Mouse (Mus musculus) brain, embryonic 18.5 days (tissue): ENCODE data around the gene Pde1a.
A peak's percentile ranks its signal among the peaks of the same experiment; 100 is the strongest.

Experiments used
- DNase-seq: peaks from one replicate; pipeline ENCODE4 v3.0.0-alpha.2; 2012; ENCODE audit warnings: low read depth, low spot score

Pde1a gene

DNA sequence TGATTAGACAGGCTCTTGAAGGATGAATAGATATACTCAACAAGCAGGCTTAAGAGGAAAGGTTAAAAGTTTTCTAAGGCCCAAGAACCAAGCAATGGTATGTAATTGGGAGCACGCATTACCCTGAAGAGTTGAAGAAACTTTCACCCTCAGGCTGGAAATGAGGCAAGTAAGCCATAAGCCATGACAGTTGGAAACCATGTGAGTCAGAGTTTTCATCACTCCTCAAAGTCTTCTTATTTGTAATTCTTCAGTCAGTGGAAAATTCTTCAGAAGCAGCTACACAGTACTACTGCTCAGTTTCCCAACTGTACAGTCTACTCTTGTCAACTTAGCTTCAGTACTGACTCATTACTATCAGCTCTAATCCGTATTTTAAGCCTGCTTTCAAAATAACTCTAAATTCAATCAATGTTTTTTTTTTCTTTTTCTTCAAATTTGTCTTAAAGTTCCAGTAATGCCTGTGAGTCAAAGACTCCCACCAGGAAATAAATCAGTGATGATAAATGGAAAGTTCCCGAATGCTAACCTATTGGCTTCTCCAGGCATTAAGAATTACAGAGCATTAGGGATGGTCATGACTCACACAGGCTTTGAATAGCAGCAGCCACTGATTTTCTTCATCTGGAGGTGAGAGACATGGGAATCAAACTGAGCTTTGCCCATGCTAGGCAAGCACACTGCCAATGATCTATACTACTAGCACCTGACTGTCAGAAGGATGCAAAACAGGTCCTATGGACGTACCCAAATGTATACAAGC is 82.3 kb downstream of the Pde1a start:
- no peak for DNase-seq

GRCm38 (mm10) chr2:80038642-80039445 is 90.4 kb downstream of the Pde1a start:
- no peak for DNase-seq

DNA sequence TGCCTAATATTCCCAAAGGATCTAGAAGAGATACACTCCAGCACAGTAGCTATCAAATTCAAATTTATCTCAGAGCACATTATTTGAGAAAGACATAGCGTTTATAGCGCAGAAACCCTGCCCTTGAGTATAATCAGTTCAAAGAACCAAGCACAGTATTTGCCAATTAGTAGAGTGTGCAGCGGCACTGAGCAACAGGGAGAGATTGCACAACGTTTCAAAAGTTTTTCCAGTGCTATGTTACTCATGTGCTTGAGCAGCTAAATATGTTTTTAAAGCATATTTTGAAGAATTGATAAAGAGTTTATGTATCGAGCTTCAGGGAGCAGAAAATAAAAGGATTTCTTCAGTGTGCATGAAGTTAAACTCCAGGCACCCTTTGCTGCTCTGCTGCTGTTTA is 91.3 kb downstream of the Pde1a start:
- no peak for DNase-seq

GRCm38 (mm10) chr2:80029051-80029450 is 100.2 kb downstream of the Pde1a start:
- DNase-seq, result no peak

DNA sequence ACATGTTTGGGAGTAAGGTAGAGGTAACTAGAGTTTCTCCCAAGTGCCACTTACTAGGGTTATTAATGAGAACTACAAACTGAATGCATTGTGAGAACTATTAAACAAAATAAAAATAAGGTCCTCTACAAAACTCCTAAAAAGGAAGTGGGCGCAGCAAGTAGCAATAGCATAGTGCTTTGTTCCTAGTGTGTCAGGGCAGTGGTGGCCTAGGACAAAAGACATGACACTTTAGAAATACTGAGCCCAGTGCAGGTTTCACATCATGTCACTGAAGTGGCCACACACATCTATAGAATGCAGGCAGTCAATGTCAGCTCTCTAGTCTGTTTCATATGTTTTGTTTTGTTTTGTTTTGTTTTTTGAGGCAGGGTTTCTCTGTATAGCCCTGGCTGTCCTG is 103.2 kb downstream of the Pde1a start:
- no peak for DNase-seq

GRCm38 (mm10) chr2:80025597-80025996 is 103.7 kb downstream of the Pde1a start:
- DNase-seq, result no peak

DNA sequence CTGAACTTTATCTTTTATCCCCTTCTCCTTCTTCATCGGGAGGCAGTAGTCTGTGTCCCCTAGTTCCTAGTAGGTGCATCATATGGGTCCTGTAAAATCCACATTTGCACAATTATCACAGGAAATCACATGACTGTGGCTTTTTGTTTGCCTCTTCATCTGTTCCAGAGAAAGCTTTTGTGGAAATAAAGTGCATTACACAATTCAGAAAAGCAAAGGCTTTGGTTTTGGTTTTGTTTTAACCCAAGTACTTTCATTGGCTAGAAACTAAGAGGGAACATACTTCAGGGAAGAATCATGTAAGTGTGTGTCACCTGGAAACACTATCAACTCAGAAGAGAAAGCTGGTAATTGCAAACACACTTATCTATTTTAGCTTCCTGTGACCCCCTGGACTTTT is 104.2 kb downstream of the Pde1a start:
- DNase-seq, result no peak

GRCm38 (mm10) chr2:80014161-80014560 is 115.1 kb downstream of the Pde1a start:
- no peak for DNase-seq

DNA sequence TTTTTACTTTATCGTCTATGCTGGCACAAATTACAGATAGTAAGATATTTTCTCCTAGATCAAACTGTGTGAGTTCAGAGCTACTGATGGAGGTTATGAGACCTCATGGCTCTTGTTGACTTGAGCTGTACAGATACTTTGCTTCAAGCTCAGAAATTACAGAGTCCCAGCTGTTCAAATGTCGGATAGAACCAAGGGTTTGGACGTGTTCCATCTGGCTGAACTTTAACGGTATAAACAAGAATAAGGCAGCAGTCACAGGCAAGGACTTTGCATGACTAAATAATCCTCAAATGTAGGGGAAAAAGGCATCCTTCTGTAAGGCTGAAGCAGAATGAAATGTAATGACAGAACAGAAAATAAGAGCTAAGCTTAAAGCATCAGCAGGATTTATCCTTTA is 116.2 kb downstream of the Pde1a start:
- DNase-seq, result peak; percentile 28

DNA sequence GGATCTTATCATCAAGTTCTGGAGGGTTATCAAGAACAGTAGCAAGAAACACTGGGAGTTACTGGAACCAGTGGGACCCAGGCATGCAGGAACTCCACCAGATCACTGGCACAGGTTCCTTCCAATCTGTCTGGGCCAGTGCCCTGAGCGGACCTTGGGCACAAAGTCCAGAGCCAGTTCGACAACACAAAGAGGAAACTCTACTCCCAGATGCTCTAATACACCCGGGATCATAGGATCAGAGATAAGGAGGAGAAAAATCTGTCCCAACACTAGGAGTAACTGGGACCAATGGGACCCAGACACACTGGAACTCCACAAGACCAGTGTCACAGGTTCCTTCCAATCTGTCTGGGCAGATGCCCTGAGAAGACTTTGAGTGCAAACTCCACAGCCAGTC is 130.1 kb downstream of the Pde1a start:
- no peak for DNase-seq

DNA sequence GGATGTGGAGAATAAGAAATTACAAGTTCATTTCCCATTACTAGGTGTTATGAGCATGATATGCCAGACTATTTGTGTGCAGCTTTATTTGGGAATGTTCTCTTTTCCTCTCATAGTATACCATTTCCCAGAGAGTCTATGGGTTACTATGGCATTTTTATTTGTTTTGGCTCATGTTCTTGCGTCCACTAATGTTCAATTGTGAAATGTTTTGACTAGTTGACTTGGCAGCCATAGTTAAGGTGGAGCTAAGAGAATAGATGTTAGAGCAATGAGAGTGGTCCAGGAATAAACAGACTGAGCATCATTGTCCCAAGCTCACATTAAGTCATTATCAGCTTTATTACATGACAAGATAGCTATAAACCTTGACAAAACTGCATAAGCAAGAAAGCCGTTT is 130.8 kb downstream of the Pde1a start:
- no peak for DNase-seq

DNA sequence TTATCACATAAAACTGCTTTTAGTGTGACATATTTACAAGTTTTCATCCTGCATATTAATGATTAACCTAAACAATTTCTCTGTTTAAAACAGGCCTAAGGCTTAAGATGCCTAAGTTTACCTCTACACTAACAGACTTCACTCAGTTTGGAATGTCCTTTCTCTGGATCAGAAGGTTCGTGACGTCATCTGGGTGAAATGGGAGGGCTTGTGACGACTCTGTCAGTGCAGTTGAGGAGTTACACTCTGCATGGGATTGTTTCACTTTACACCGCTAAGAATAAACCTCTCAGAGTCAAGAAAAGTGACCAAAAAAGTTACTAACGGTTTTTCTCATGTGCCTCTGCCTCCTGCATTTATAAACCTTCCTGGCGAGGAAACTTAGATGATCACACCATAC is 137.6 kb downstream of the Pde1a start:
- no peak for DNase-seq

- DNase-seq, result no peak
Observed at GRCm38 (mm10) chr2:79983778-79984177, 145.5 kb downstream of the Pde1a start.

DNA sequence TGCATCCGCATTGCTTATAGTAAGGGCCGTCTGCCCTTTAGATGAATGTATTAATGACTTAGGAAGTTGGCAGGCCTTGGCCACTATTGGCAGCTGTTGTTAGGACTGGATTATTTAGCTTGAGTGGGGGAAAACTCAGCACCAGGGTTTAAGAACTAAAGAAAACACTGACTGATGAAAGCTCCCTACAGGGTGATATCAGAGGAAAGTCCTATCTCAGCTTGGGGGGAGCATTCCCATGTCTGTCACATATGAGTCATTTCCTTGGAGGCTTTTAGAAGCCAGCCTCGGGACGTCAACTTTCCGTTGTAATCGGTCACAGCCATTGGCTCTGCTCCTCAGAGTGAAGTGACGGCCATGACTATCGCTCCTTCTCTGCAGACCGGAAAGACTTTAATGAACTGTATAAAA is 146.0 kb downstream of the Pde1a start:
- DNase-seq, result no peak

- no peak for DNase-seq
Observed at GRCm38 (mm10) chr2:79981781-79982180, 147.5 kb downstream of the Pde1a start.

DNA sequence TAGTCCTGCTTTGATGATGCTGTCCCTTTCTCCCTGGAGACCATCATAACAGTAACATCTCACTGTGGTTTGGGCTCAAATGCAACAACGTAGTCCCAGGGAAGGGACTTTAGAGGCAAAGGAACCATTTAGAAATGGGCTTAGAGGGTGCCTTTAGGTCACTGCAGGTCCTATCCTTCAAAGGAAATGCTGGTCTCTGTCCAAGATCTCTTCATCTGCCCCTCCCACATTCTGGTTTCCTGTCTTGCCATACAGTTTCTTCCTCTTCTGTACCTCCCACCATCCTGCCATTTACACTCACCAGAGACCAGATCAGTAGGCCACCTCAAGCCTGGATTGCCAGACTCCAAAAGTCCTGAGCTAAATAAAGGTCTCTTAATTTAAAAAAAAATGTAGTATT is 150.3 kb downstream of the Pde1a start:
- DNase-seq, result no peak

DNA sequence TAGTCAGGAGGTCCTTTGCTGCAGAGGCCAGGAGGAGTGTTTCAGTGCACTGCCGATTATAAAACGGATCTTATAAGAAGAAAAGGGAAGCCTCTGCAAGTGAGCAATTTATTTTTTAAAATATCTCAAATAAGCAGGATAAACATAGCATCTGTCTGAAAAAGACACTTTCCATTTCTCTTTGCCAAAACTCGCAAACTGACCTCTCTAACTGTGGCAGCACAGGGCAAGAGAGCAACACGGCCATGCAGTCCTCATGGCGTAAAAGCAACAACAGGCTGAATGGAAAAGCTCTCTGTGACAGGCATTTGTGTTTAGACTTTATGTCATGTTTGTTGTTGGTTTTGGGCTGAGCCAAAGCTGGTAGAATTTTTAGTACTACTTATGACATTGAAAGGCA is 152.0 kb downstream of the Pde1a start:
- DNase-seq, result no peak

DNA sequence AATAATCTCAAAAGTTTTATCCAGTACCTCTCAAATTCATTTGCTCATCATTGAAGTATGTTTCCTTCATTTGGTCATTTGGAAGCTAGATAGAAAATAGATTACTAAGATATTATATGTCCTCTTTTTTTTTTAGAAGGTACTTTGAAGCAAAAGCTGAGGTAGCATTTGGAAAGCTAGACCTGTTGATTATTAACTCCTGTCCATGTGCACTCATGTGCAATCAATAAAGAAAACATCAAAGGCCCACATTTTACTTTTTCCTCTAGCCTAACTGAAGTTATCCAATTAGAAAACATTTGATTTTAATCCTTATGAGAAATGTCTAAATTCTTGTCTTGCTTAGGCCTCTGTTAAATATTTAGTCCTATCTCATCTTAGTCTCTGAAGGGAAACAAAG is 153.3 kb downstream of the Pde1a start:
- no peak for DNase-seq

GRCm38 (mm10) chr2:79972271-79972670 is 157.0 kb downstream of the Pde1a start:
- no peak for DNase-seq

DNA sequence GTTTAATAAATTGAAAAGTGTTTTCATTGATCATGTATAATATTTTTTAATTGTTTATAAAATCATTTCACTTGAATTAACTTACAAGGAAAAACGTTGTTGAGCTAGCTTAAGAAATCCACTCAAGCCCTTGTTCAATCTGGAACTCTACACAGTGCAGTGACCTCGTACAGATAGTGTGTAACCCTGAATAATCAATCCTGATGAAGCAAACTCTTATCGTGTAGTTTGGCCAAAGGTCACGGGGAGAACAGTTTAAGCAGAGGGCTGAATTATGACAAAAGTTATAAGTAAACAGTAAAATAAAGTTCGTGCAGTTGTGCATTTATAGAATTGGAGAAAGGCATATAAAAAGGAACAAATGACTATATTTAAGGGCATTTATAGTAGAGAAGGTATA is 159.7 kb downstream of the Pde1a start:
- DNase-seq, result no peak

GRCm38 (mm10) chr2:79966681-79967506 is 162.4 kb downstream of the Pde1a start:
- no peak for DNase-seq

DNA sequence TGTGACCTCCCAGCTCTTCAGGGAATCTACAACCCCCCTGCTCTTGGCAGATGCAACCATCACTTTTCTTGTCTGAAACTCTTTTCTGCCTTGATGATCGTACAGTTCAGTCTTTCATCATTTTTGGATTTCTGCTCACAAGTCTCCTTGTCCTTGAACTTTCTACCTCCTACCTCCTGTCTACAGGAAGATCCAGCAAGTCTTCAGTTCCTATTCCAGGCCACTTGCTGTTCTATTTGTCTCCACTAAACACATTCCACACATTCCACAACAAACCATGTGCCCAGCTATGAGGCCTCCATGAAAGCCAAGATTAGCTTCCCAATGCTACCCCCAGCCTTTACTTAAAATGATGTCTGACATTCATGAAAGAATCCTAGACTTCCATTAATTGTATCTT is 163.2 kb downstream of the Pde1a start:
- DNase-seq, result no peak
